Mouse (Mus musculus) embryonic facial prominence, embryonic 11.5 days (tissue): ENCODE data around the gene Lyz1. TPM values are rescaled to one million over a fixed set of nuclear protein-coding genes. Genes with fewer than 3 reads are reported as not detected.
"Not testable (repeated sequence)": the region's sequence is repeated elsewhere in the genome, so short reads cannot be mapped to it uniquely, and the experiment has no call there.

ENCODE experiments used
- ATAC-seq: fragments of 200-750 bp; cut with Nextera tagmentation; replicated peaks from 2 replicates; pipeline ENCODE4 v1.8.0; 2017; ENCODE audit warnings: low read depth; ENCODE audit not compliant: insufficient number of reproducible peaks, low FRiP score, low TSS enrichment
- DNase-seq: peaks from one replicate; pipeline ENCODE4 v3.0.0-alpha.2; 2015; ENCODE audit warnings: low spot score
- H3K27ac ChIP-seq: fragments of 300-500 bp; sonication (generic); replicated peaks from 2 replicates; pipeline ENCODE4 v1.5.1; 2014; ENCODE audit warnings: mild to moderate bottlenecking, low read depth, low read length, control low read depth
- H3K27me3 ChIP-seq: fragments of 300-500 bp; sonication (generic); 2 replicates; pipeline ENCODE4 v1.6.1; 2014; ENCODE audit warnings: mild to moderate bottlenecking, low read length, moderate library complexity, mixed read lengths; ENCODE audit not compliant: control insufficient read depth, insufficient read depth
- H3K36me3 ChIP-seq: fragments of 300-500 bp; sonication (generic); replicated peaks from 2 replicates; pipeline ENCODE4 v1.6.1; 2014; ENCODE audit warnings: low read depth, mild to moderate bottlenecking, low read length, moderate library complexity, mixed read lengths; ENCODE audit not compliant: control insufficient read depth, insufficient read depth
- H3K4me1 ChIP-seq: fragments of 300-500 bp; sonication (generic); 2 replicates; pipeline ENCODE4 v1.6.1; 2014; ENCODE audit warnings: low read length, mixed read lengths; ENCODE audit not compliant: control insufficient read depth, insufficient read depth
- H3K4me2 ChIP-seq: fragments of 300-500 bp; sonication (generic); 2 replicates; pipeline ENCODE4 v1.6.1; 2014; ENCODE audit warnings: low read depth, mild to moderate bottlenecking, control low read depth, low read length, moderate library complexity
- H3K4me3 ChIP-seq: fragments of 300-500 bp; sonication (generic); 2 replicates; pipeline ENCODE4 v1.5.1; 2014; ENCODE audit warnings: low read depth, low read length, control low read depth
- H3K9ac ChIP-seq: fragments of 300-500 bp; sonication (generic); replicated peaks from 2 replicates; pipeline ENCODE4 v1.6.1; 2014; ENCODE audit warnings: mild to moderate bottlenecking, control low read depth, low read length
- H3K9me3 ChIP-seq: fragments of 300-500 bp; sonication (generic); replicated peaks from 2 replicates; pipeline ENCODE4 v1.6.1; 2016; ENCODE audit warnings: mild to moderate bottlenecking, low read length, inconsistent platforms, mixed read lengths; ENCODE audit not compliant: control insufficient read depth
- WGBS: fragments of 180-500 bp; shearing (Covaris S2); extraction: QIAGEN DNeasy Blood & Tissue Kit; methylation state at CpG from one replicate; pipeline ENCODE4 v1.1.7; 2014; 5-methylcytosine and 5-hydroxymethylcytosine counted together
- polyA plus RNA-seq: library from polyadenylated mRNA; unstranded; fragments of >200 nt; fragmentation: Nextera tagmentation; extraction: Ambion mirVana; gene quantifications from 2 replicates; pipeline ENCODE4 v1.2.1, GENCODE M21; 2014

The Lyz1 gene
- polyA plus RNA-seq, 1 experiment from 2014 or later = not detected

- H3K9ac ChIP-seq = no peak overlapping the region
- no peak overlapping the region for H3K4me3 ChIP-seq
- 90% methylated on average over 7 of the region's 7 CpGs for WGBS
These were observed 11.2 kb downstream of the Lyz1 start for GRCm38 (mm10) chr10:117281381-117281920.

DNA sequence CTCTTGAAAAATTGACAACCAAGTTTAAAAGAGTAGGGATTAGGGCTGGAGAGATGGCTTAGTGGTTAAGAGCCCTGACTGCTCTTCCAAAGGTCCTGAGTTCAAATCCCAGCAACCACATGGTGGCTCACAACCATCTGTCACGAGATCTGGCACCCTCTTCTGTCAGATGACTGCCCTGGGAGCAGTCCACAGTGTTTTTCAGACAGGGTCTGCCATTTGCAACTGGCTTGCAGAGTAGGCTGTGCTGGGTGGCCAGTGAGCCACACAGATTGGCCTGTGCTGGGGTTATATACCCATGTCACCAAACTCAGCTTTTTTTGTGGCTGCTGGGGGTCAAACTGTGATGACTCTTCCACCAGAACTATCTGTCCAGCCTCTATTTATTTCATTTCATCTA lies 12.7 kb downstream of the Lyz1 start:
- H3K27me3 ChIP-seq = no peaks in the 10 kb centered on the region
- no peak overlapping the region for H3K4me3 ChIP-seq
- ATAC-seq (no peak), DNase-seq (no peak)
- H3K27ac ChIP-seq = no peak overlapping the region
- 56% methylated on average over 1 of the region's 1 CpGs for WGBS
- H3K4me2 ChIP-seq = no peak overlapping the region
- no peak overlapping the region for H3K9ac ChIP-seq
- H3K4me1 ChIP-seq = no peaks in the 10 kb centered on the region
- no peaks in the 10 kb centered on the region for H3K36me3 ChIP-seq
- H3K9me3 ChIP-seq = no peaks in the 10 kb centered on the region

More at GRCm38 (mm10) chr10:117281381-117281920, 11.2 kb downstream of the Lyz1 start:
- no peaks in the 10 kb centered on the region for H3K9me3 ChIP-seq
- H3K27ac ChIP-seq = no peak overlapping the region
- no peaks in the 10 kb centered on the region for H3K4me1 ChIP-seq
- no peak overlapping the region for H3K4me2 ChIP-seq
- H3K36me3 ChIP-seq = no peaks in the 10 kb centered on the region
- DNase-seq (no peak), ATAC-seq (no peak)
- H3K27me3 ChIP-seq = no peaks in the 10 kb centered on the region

GRCm38 (mm10) chr10:117278510-117278909 lies 14.2 kb downstream of the Lyz1 start:
- not testable (repeated sequence) for H3K27ac ChIP-seq, H3K9me3 ChIP-seq, ATAC-seq, H3K4me1 ChIP-seq, H3K27me3 ChIP-seq, H3K9ac ChIP-seq, H3K36me3 ChIP-seq, DNase-seq, H3K4me3 ChIP-seq, H3K4me2 ChIP-seq
- WGBS = 63% methylated on average over 1 of the region's 2 CpGs

GRCm38 (mm10) chr10:117277779-117278178 lies 14.9 kb downstream of the Lyz1 start:
- ATAC-seq, H3K9me3 ChIP-seq, H3K4me3 ChIP-seq, H3K27me3 ChIP-seq, DNase-seq, H3K4me2 ChIP-seq, H3K27ac ChIP-seq, H3K4me1 ChIP-seq, H3K36me3 ChIP-seq, H3K9ac ChIP-seq: not testable (repeated sequence)
- WGBS = 80% methylated on average over 9 of the region's 9 CpGs

GRCm38 (mm10) chr10:117275681-117276369 lies 16.8 kb downstream of the Lyz1 start:
- Histone ChIP-seq H3K36me3 (no peaks in the 10 kb centered on the region), H3K4me2 (no peak overlapping the region), H3K27ac (no peak overlapping the region), H3K4me3 (no peak overlapping the region), H3K4me1 (no peaks in the 10 kb centered on the region), H3K9me3 (no peaks in the 10 kb centered on the region), H3K27me3 (no peaks in the 10 kb centered on the region), H3K9ac (no peak overlapping the region)
- no peak for DNase-seq
- WGBS = 84% methylated on average over 10 of the region's 10 CpGs
- no peak for ATAC-seq

DNA sequence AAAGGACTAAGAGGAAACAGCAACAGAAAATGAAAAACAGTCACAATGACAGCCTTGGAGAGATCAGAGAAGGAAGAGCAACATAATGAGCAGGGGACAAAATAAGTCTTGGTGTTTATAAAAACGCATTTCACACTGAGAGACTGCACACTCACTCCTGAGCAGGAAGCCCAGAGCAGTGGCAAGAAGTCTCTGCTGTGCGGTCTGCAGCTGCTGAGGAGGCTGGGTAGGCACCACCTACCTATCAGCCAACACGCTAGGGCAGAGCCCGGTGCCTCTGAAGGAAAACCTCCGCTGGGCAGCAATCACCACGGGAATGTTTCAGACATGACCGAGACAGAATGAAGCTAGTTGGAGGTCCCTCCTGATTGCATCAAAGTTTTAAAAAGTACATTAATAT lies 18.0 kb downstream of the Lyz1 start:
- H3K27ac ChIP-seq, H3K4me3 ChIP-seq, H3K4me1 ChIP-seq, H3K27me3 ChIP-seq, H3K4me2 ChIP-seq, ATAC-seq, H3K9ac ChIP-seq, H3K36me3 ChIP-seq, H3K9me3 ChIP-seq, DNase-seq: not testable (repeated sequence)
- 92% methylated on average over 3 of the region's 7 CpGs for WGBS

GRCm38 (mm10) chr10:117272023-117272422 lies 20.6 kb downstream of the Lyz1 start:
- H3K4me2 ChIP-seq = no peak overlapping the region
- H3K4me3 ChIP-seq = no peak overlapping the region
- no peaks in the 10 kb centered on the region for H3K36me3 ChIP-seq
- no peak overlapping the region for H3K9ac ChIP-seq
- no peaks in the 10 kb centered on the region for H3K4me1 ChIP-seq
- no peaks in the 10 kb centered on the region for H3K9me3 ChIP-seq
- ATAC-seq (no peak), DNase-seq (no peak)
- no peak overlapping the region for H3K27ac ChIP-seq
- H3K27me3 ChIP-seq = no peaks in the 10 kb centered on the region

- no peaks in the 10 kb centered on the region for H3K9me3 ChIP-seq
- ATAC-seq (no peak), DNase-seq (no peak)
- H3K4me3 ChIP-seq = no peak overlapping the region
- no peak overlapping the region for H3K4me2 ChIP-seq
- H3K36me3 ChIP-seq = no peaks in the 10 kb centered on the region
- no peak overlapping the region for H3K27ac ChIP-seq
- H3K9ac ChIP-seq = no peak overlapping the region
- H3K4me1 ChIP-seq = no peaks in the 10 kb centered on the region
- no peaks in the 10 kb centered on the region for H3K27me3 ChIP-seq
These were observed 32.8 kb downstream of the Lyz1 start for GRCm38 (mm10) chr10:117259870-117260269.
